Mouse (Mus musculus) limb, embryonic 13.5 days (tissue): ENCODE measurements around the gene Hoxc12. TPM values are rescaled to one million over a fixed set of nuclear protein-coding genes. Genes with fewer than 3 reads are reported as not detected.

Experiments used
- ATAC-seq: fragments of 200-750 bp; cut with Nextera tagmentation; 2 replicates; pipeline ENCODE4 v1.8.0; 2017; ENCODE audit warnings: low read depth, moderate number of reproducible peaks, moderate TSS enrichment; ENCODE audit not compliant: low FRiP score
- H3K27ac ChIP-seq: fragments of 300-500 bp; sonication (generic); 2 replicates; pipeline ENCODE4 v1.5.1; 2015; ENCODE audit warnings: inconsistent platforms, mild to moderate bottlenecking, moderate library complexity
- H3K27me3 ChIP-seq: fragments of 300-500 bp; sonication (generic); 2 replicates; pipeline ENCODE4 v1.6.1; 2015; ENCODE audit warnings: mild to moderate bottlenecking, inconsistent platforms
- H3K36me3 ChIP-seq: fragments of 300-500 bp; sonication (generic); 2 replicates; pipeline ENCODE4 v1.6.1; 2015; ENCODE audit warnings: inconsistent platforms, mild to moderate bottlenecking, moderate library complexity
- H3K4me1 ChIP-seq: fragments of 300-500 bp; sonication (generic); 2 replicates; pipeline ENCODE4 v1.6.1; 2015; ENCODE audit warnings: inconsistent platforms
- H3K4me2 ChIP-seq: fragments of 300-500 bp; sonication (generic); replicated peaks from 2 replicates; pipeline ENCODE4 v1.6.1; 2015; ENCODE audit warnings: inconsistent platforms, mild to moderate bottlenecking, moderate library complexity
- H3K4me3 ChIP-seq: fragments of 300-500 bp; sonication (generic); 2 replicates; pipeline ENCODE4 v1.5.1; 2015; ENCODE audit warnings: moderate library complexity, mild to moderate bottlenecking, inconsistent platforms
- H3K9ac ChIP-seq: fragments of 300-500 bp; sonication (generic); 2 replicates; pipeline ENCODE4 v1.6.1; 2015; ENCODE audit warnings: mild to moderate bottlenecking, inconsistent platforms
- H3K9me3 ChIP-seq: fragments of 300-500 bp; sonication (generic); 2 replicates; pipeline ENCODE4 v1.6.1; 2016; ENCODE audit warnings: inconsistent platforms
- WGBS: fragments of 180-500 bp; shearing (Covaris S2); methylation state at CpG from one replicate; pipeline ENCODE4 v1.1.7; 2015; 5-methylcytosine and 5-hydroxymethylcytosine counted together
- polyA plus RNA-seq: library from polyadenylated mRNA; unstranded; fragments of >200 nt; fragmentation: Nextera tagmentation; extraction: Ambion mirVana; gene quantifications from 2 replicates; pipeline ENCODE4 v1.2.1, GENCODE M21; 2015

Gene Hoxc12
- polyA plus RNA-seq, 1 experiment from 2014 or later, result 3.1 TPM

- WGBS, result under 1% methylated on average over 53 of the region's 53 CpGs
- Histone ChIP-seq H3K9me3 (no peaks in the 10 kb centered on the region), H3K36me3 (no peaks in the 10 kb centered on the region), H3K4me1 (0 out of 2 replicates have a peak, but pooled peaks cover 12% of the 10 kb centered on the region), H3K27me3 (peaks cover 99% of the 10 kb centered on the region), H3K4me2 (peak overlapping the region; percentile 64), H3K4me3 (peak overlapping the region; percentile 38), H3K9ac (peak overlapping the region; percentile 67), H3K27ac (no peak overlapping the region)
- peak; percentile 38; the same call in 1 of the 2 replicates for ATAC-seq
These were observed 6.3 kb downstream of the Hoxc12 start for GRCm38 (mm10) chr15:102942739-102943467.

GRCm38 (mm10) chr15:102943468-102943813 is 6.9 kb downstream of the Hoxc12 start:
- Histone ChIP-seq H3K27me3 (peaks cover 99% of the 10 kb centered on the region), H3K36me3 (no peaks in the 10 kb centered on the region), H3K4me3 (peak overlapping the region; percentile 38), H3K9me3 (no peaks in the 10 kb centered on the region), H3K4me1 (0 out of 2 replicates have a peak, but pooled peaks cover 12% of the 10 kb centered on the region), H3K27ac (no peak overlapping the region), H3K9ac (peak overlapping the region; percentile 67), H3K4me2 (peak overlapping the region; percentile 64)
- ATAC-seq, result no peak
- 6% methylated on average over 5 of the region's 5 CpGs for WGBS

GRCm38 (mm10) chr15:102945185-102946077 is 8.9 kb downstream of the Hoxc12 start:
- 12% methylated on average over 22 of the region's 22 CpGs for whole genome bisulfite sequencing
- Histone ChIP-seq H3K4me2 (peak overlapping the region; percentile 41), H3K9me3 (no peaks in the 10 kb centered on the region), H3K9ac (no peak overlapping the region), H3K36me3 (no peaks in the 10 kb centered on the region), H3K27me3 (peaks cover 97% of the 10 kb centered on the region), H3K27ac (no peak overlapping the region), H3K4me3 (peak overlapping the region; percentile 4), H3K4me1 (peaks cover 8% of the 10 kb centered on the region; the same call in 1 of the 2 replicates)
- ATAC-seq, result no peak

- Histone ChIP-seq H3K27me3 (peaks cover 97% of the 10 kb centered on the region), H3K27ac (no peak overlapping the region; the same call in 1 of the 2 replicates), H3K4me3 (peak overlapping the region; percentile 11), H3K36me3 (no peaks in the 10 kb centered on the region), H3K4me1 (peaks cover 18% of the 10 kb centered on the region; the same call in 1 of the 2 replicates), H3K9ac (no peak overlapping the region), H3K9me3 (no peaks in the 10 kb centered on the region), H3K4me2 (peak overlapping the region; percentile 47)
- no peak for ATAC-seq
- WGBS, result 6% methylated on average over 9 of the region's 9 CpGs
These were observed 10.7 kb downstream of the Hoxc12 start for GRCm38 (mm10) chr15:102947276-102947675.

- no peaks in the 10 kb centered on the region for H3K36me3 ChIP-seq
- no peak overlapping the region for H3K27ac ChIP-seq
- peak overlapping the region; percentile 47 for H3K4me2 ChIP-seq
- no peak overlapping the region for H3K9ac ChIP-seq
- peak overlapping the region; percentile 22; the same call in 1 of the 2 replicates for H3K4me3 ChIP-seq
- 15% methylated on average over 2 of the region's 2 CpGs for WGBS
- ATAC-seq, result no peak
- H3K27me3 ChIP-seq, result peaks cover 98% of the 10 kb centered on the region
- peaks cover 14% of the 10 kb centered on the region; the same call in 1 of the 2 replicates for H3K4me1 ChIP-seq
- H3K9me3 ChIP-seq, result no peaks in the 10 kb centered on the region
These were observed 12.3 kb downstream of the Hoxc12 start for GRCm38 (mm10) chr15:102948842-102949241.

GRCm38 (mm10) chr15:102949696-102950095 is 13.1 kb downstream of the Hoxc12 start:
- Histone ChIP-seq H3K4me3 (peak overlapping the region; percentile 22), H3K27me3 (peaks cover 99% of the 10 kb centered on the region), H3K4me1 (peaks cover 17% of the 10 kb centered on the region; the same call in 1 of the 2 replicates), H3K36me3 (no peaks in the 10 kb centered on the region), H3K9me3 (no peaks in the 10 kb centered on the region), H3K9ac (peak overlapping the region; percentile 40; the same call in 1 of the 2 replicates), H3K4me2 (peak overlapping the region; percentile 51), H3K27ac (peak overlapping the region; percentile 28; the same call in 1 of the 2 replicates)
- WGBS, result 2% methylated on average over 20 of the region's 20 CpGs
- no peak for ATAC-seq

GRCm38 (mm10) chr15:102950877-102951276 is 14.3 kb downstream of the Hoxc12 start:
- no peak overlapping the region for H3K27ac ChIP-seq
- H3K27me3 ChIP-seq, result peaks cover 99% of the 10 kb centered on the region
- no peaks in the 10 kb centered on the region for H3K36me3 ChIP-seq
- peak overlapping the region; percentile 28 for H3K4me3 ChIP-seq
- ATAC-seq, result no peak
- H3K4me2 ChIP-seq, result peak overlapping the region; percentile 46
- H3K9ac ChIP-seq, result no peak overlapping the region
- no peaks in the 10 kb centered on the region for H3K9me3 ChIP-seq
- H3K4me1 ChIP-seq, result peaks cover 25% of the 10 kb centered on the region
- WGBS, result 6% methylated on average over 2 of the region's 2 CpGs

- 5% methylated on average over 6 of the region's 6 CpGs for WGBS
- Histone ChIP-seq H3K27ac (peak overlapping the region; percentile 39; the same call in 1 of the 2 replicates), H3K27me3 (peaks cover 99% of the 10 kb centered on the region), H3K4me3 (peak overlapping the region; percentile 47), H3K4me1 (peaks cover 41% of the 10 kb centered on the region), H3K9ac (0 out of 2 replicates have a peak overlapping the region, but pooled peaks have one; percentile 80), H3K36me3 (no peaks in the 10 kb centered on the region), H3K9me3 (no peaks in the 10 kb centered on the region), H3K4me2 (peak overlapping the region; percentile 61)
- ATAC-seq, result no peak
These were observed 17.0 kb downstream of the Hoxc12 start for GRCm38 (mm10) chr15:102953561-102953960.

GRCm38 (mm10) chr15:102954192-102955006 is 17.8 kb downstream of the Hoxc12 start, which contains the start of gene Hoxc11:
Hoxc11 (plus strand) TSS chr15:102954427.
- Histone ChIP-seq H3K36me3 (no peaks in the 10 kb centered on the region), H3K27ac (peak within 1 kb of the TSS; percentile 72; the same call in 1 of the 2 replicates), H3K4me3 (peak within 1 kb of the TSS; percentile 47), H3K9me3 (no peaks in the 10 kb centered on the region), H3K4me2 (peak within 1 kb of the TSS; percentile 61), H3K9ac (peak within 1 kb of the TSS; percentile 80), H3K27me3 (peaks cover 96% of the 10 kb centered on the region), H3K4me1 (peaks cover 43% of the 10 kb centered on the region)
- WGBS, result under 1% methylated on average over 57 of the region's 57 CpGs
- no peak for ATAC-seq

- Histone ChIP-seq H3K9ac (peak overlapping the region; percentile 80), H3K4me1 (peaks cover 49% of the 10 kb centered on the region), H3K9me3 (no peaks in the 10 kb centered on the region), H3K27me3 (peaks cover 96% of the 10 kb centered on the region), H3K4me2 (peak overlapping the region; percentile 61), H3K4me3 (peak overlapping the region; percentile 47), H3K27ac (peak overlapping the region; percentile 72; the same call in 1 of the 2 replicates), H3K36me3 (no peaks in the 10 kb centered on the region)
- ATAC-seq, result no peak
- 0% methylated on average over 27 of the region's 28 CpGs for WGBS
These were observed 18.4 kb downstream of the Hoxc12 start for GRCm38 (mm10) chr15:102955007-102955382.
